Mouse (Mus musculus) cerebellum, adult 2 months (tissue): ENCODE measurements at regions not wholly inside any gene's neighbourhood (a gene's known extent, or its start where the extent isn't known, plus 50 kb on each side); places are given as distances from the start of the nearest gene placed in this dataset.

Experiments used
- DNase-seq, 2 experiments: peaks; one replicate each; pipeline ENCODE4 v3.0.0; 2021
- H3K27ac ChIP-seq: fragments of 200-500 bp; 2 replicates; pipeline ENCODE4 v1.5.1; 2012; ENCODE audit warnings: low read length, control low read depth, inconsistent platforms; ENCODE audit not compliant: insufficient read depth
- H3K27me3 ChIP-seq: fragments of 200-500 bp; 2 replicates; pipeline ENCODE4 v1.6.1; 2012; ENCODE audit warnings: inconsistent platforms, mild to moderate bottlenecking, low read length, moderate library complexity; ENCODE audit not compliant: control insufficient read depth, insufficient read depth
- H3K4me1 ChIP-seq: fragments of 200-500 bp; 2 replicates; pipeline ENCODE4 v1.6.1; 2011; ENCODE audit warnings: low read length; ENCODE audit not compliant: control insufficient read depth, insufficient read depth
- H3K4me3 ChIP-seq: fragments of 200-500 bp; replicated peaks from 2 replicates; pipeline ENCODE3; 2011; ENCODE audit warnings: mild to moderate bottlenecking, low read depth, low read length, control low read depth; ENCODE audit not compliant: insufficient read depth
- CTCF ChIP-seq: fragments of 200-500 bp; IDR thresholded peaks from 2 replicates; pipeline ENCODE4 v1.5.1; 2011; ENCODE audit warnings: low read depth, mild to moderate bottlenecking, control low read depth, low read length, moderate library complexity, borderline replicate concordance; ENCODE audit not compliant: insufficient read depth
- POLR2A ChIP-seq: fragments of 200-500 bp; IDR thresholded peaks from 2 replicates; pipeline ENCODE4 v1.6.1; 2011; ENCODE audit warnings: low read length, control low read depth, borderline replicate concordance; ENCODE audit not compliant: insufficient read depth
- WGBS: fragments of 180-500 bp; shearing (Covaris S2); methylation state at CpG from one replicate; pipeline ENCODE4 v1.1.7; 2018; 5-methylcytosine and 5-hydroxymethylcytosine counted together

- Histone ChIP-seq H3K4me1 (no peaks in the 10 kb centered on the region), H3K4me3 (no peak overlapping the region), H3K27ac (no peak overlapping the region), H3K27me3 (no peaks in the 10 kb centered on the region; the same call in 1 of the 2 replicates)
- TF ChIP-seq CTCF = no peak
- TF ChIP-seq POLR2A = no peak
- no peak for DNase-seq
- 34% methylated on average over 14 of the region's 14 CpGs for WGBS
Observed at GRCm38 (mm10) chr13:46153282-46154260, 120.0 kb upstream of the Stmnd1 start.

- 91% methylated on average over 3 of the region's 3 CpGs for WGBS
- no peaks in the 10 kb centered on the region for H3K27me3 ChIP-seq
- H3K27ac ChIP-seq = no peak overlapping the region
- no peak for DNase-seq
- H3K4me3 ChIP-seq = no peak overlapping the region
- no peaks in the 10 kb centered on the region for H3K4me1 ChIP-seq
- TF ChIP-seq CTCF (no peak), POLR2A (no peak)
Observed at GRCm38 (mm10) chr13:46140006-46140405, 133.5 kb upstream of the Stmnd1 start.

- DNase-seq = no peak
- Histone ChIP-seq H3K27me3 (no peaks in the 10 kb centered on the region), H3K4me3 (no peak overlapping the region), H3K27ac (no peak overlapping the region), H3K4me1 (no peaks in the 10 kb centered on the region)
- no peak for TF ChIP-seq POLR2A
- TF ChIP-seq CTCF = no peak
- 84% methylated on average over 5 of the region's 5 CpGs for WGBS
Observed at GRCm38 (mm10) chr13:46139251-46139650, 134.3 kb upstream of the Stmnd1 start.

- DNase-seq = no peak
- no peaks in the 10 kb centered on the region for H3K27me3 ChIP-seq
- WGBS = 38% methylated on average over 8 of the region's 8 CpGs
- H3K27ac ChIP-seq = no peak overlapping the region
- no peak overlapping the region for H3K4me3 ChIP-seq
- TF ChIP-seq POLR2A (no peak), CTCF (no peak)
- no peaks in the 10 kb centered on the region for H3K4me1 ChIP-seq
Observed at GRCm38 (mm10) chr13:46135411-46135810, 138.1 kb upstream of the Stmnd1 start.

GRCm38 (mm10) chr13:46129236-46129855 lies 144.2 kb upstream of the Stmnd1 start:
- 76% methylated on average over 9 of the region's 9 CpGs for WGBS
- Histone ChIP-seq H3K27me3 (no peaks in the 10 kb centered on the region), H3K27ac (no peak overlapping the region), H3K4me3 (no peak overlapping the region), H3K4me1 (no peaks in the 10 kb centered on the region)
- DNase-seq = no peak
- TF ChIP-seq CTCF (no peak), POLR2A (no peak)

- TF ChIP-seq CTCF (no peak), POLR2A (no peak)
- 76% methylated on average over 3 of the region's 3 CpGs for WGBS
Observed at GRCm38 (mm10) chr13:46123446-46123845, 150.1 kb upstream of the Stmnd1 start.

GRCm38 (mm10) chr13:46116576-46116975 lies 151.8 kb upstream of the Atxn1 start:
- H3K4me1 ChIP-seq = no peaks in the 10 kb centered on the region
- no peak for TF ChIP-seq CTCF
- no peak overlapping the region for H3K27ac ChIP-seq
- H3K4me3 ChIP-seq = no peak overlapping the region
- DNase-seq = no peak
- WGBS = 66% methylated on average over 4 of the region's 4 CpGs
- no peaks in the 10 kb centered on the region for H3K27me3 ChIP-seq

More at GRCm38 (mm10) chr13:46123446-46123845, 150.1 kb upstream of the Stmnd1 start:
- Histone ChIP-seq H3K27me3 (no peaks in the 10 kb centered on the region), H3K4me1 (no peaks in the 10 kb centered on the region), H3K4me3 (no peak overlapping the region), H3K27ac (no peak overlapping the region)
- DNase-seq = no peak

GRCm38 (mm10) chr13:46104971-46105370 lies 140.2 kb upstream of the Atxn1 start:
- H3K4me1 ChIP-seq = no peaks in the 10 kb centered on the region
- no peak for DNase-seq
- WGBS = 37% methylated on average over 6 of the region's 6 CpGs
- H3K4me3 ChIP-seq = no peak overlapping the region
- TF ChIP-seq CTCF (no peak), POLR2A (no peak)
- no peak overlapping the region for H3K27ac ChIP-seq
- H3K27me3 ChIP-seq = no peaks in the 10 kb centered on the region
